Mouse (Mus musculus): ENCODE data around the gene Nynrin. TPM values are rescaled to one million over a fixed set of nuclear protein-coding genes. Genes with fewer than 3 reads are reported as not detected.

The Nynrin gene
- polyA plus RNA-seq (2012; rRNA removed), result 2.0 and 2.1 TPM in 2 replicates

DNA sequence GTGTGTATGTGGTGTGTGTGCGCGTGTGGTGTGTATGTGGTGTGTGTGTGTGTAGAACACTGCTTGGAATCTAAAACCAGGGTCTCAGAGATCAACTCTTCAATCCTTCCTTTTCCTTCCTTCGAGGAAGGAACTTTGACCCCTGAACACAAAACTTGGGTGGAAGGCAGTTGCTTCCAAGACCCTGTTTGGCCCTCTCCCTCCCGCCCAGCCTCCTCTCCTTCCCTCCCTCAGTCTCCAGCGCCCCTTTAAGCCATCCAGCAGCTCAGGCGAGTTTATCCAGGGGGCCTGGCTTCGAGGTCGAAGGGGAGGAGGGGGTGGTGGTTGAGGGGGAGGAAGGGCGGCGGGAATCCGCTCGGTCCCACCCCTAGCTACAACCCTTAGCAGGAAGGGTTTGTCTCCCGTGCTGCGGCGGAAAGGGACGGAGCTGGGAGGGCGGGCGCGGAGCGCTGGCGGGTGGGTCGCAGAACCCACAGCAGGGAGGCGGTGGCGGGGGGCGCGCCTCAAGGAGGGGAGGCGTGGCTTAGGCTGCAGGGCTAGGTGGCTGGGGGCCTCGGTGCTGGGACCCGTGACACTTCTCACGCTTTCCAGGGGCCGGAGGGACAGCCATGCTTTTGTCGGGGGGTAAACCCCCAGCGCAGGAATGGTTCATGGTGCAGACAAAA is at the start of gene Nynrin:
TSS of gene Nynrin (plus strand) at position 390 of the 665 bp plus-strand sequence.
- H3K27me3 ChIP-seq (ENCODE audit: control insufficient read depth, insufficient read depth, low read length), result no peaks in the 10 kb centered on the region
- 8% methylated on average over 33 of the region's 33 CpGs for WGBS
- no peaks in the 10 kb centered on the region for H3K36me3 ChIP-seq (ENCODE audit: control insufficient read depth, insufficient read depth, low read length)
- TF ChIP-seq CTCF (IDR thresholded peaks at IDR 0.05; ENCODE audit: borderline replicate concordance, control insufficient read depth, extremely low read depth, insufficient read depth, low read length, poor library complexity), result no peak
- no peak for TF ChIP-seq POLR2A (IDR thresholded peaks at IDR 0.05; ENCODE audit: control insufficient read depth, extremely low read depth, insufficient read depth, low read length, poor library complexity)
- H3K27ac ChIP-seq (ENCODE audit: control insufficient read depth, insufficient read depth, low read length), result peak within 1 kb of the TSS; percentile 7; the same call in 1 of the 2 replicates
- peaks cover 17% of the 10 kb centered on the region for H3K4me1 ChIP-seq (replicated peaks; ENCODE audit: control insufficient read depth, insufficient read depth, low read length)
- peak; percentile 78 for DNase-seq
- peak within 1 kb of the TSS; percentile 59 for H3K4me3 ChIP-seq (ENCODE audit: control insufficient read depth, insufficient read depth, low read length)

DNA sequence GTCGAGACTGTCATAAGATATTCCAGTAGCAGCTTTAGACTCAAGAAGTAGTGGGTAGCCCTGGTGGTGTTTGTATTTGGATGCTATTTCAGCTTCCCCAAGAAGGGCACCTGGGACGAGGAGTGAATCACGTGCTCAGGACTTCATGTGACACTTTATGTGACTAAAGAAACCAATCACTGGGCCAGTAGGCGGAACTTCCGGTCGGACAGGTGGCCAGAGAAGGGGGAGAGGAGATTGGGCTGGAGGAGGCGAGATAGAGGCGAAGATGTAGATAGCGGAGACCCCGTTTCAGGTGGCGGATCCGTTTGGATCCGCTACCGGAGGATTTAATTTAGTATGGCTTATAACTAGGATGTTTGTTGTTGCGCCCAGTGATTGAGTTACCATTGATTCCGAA is 38.9 kb upstream of the Nynrin start:
- peak; percentile 29 for DNase-seq
- H3K27ac ChIP-seq (ENCODE audit: control insufficient read depth, insufficient read depth, low read length), result no peak overlapping the region
- WGBS, result 24% methylated on average over 16 of the region's 16 CpGs
- no peaks in the 10 kb centered on the region for H3K4me1 ChIP-seq (replicated peaks; ENCODE audit: control insufficient read depth, insufficient read depth, low read length)
- no peak overlapping the region for H3K4me3 ChIP-seq (ENCODE audit: control insufficient read depth, insufficient read depth, low read length)
- H3K36me3 ChIP-seq (ENCODE audit: control insufficient read depth, insufficient read depth, low read length), result no peaks in the 10 kb centered on the region
- no peaks in the 10 kb centered on the region; the same call in 1 of the 2 replicates for H3K27me3 ChIP-seq (ENCODE audit: control insufficient read depth, insufficient read depth, low read length)
- TF ChIP-seq CTCF (IDR thresholded peaks at IDR 0.05; ENCODE audit: borderline replicate concordance, control insufficient read depth, extremely low read depth, insufficient read depth, low read length, poor library complexity) (no peak), POLR2A (IDR thresholded peaks at IDR 0.05; ENCODE audit: control insufficient read depth, extremely low read depth, insufficient read depth, low read length, poor library complexity) (no peak)

DNA sequence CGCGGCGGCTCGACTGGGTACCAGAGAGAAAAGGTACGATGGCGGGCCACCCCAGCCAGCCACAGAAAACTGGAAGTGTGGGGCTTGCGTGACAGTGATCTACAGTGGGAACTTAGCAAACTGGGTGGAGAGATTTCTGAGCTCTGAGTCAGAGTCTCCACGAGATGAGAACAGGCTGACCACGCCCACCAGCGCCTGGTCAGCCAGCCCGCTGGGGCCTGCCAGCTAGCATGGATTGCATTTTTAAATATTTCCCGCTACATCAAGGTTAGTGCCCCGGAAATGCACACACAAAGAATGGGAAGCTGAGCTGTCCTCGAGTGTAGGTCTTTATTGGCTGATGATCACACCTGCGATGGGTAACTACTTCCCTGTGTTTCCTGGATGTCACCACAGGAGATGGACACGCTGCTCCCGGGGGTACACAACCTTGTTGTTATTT is 38.5 kb upstream of the Nynrin start:
- no peaks in the 10 kb centered on the region; the same call in 1 of the 2 replicates for H3K27me3 ChIP-seq (ENCODE audit: control insufficient read depth, insufficient read depth, low read length)
- DNase-seq, result no peak

DNA sequence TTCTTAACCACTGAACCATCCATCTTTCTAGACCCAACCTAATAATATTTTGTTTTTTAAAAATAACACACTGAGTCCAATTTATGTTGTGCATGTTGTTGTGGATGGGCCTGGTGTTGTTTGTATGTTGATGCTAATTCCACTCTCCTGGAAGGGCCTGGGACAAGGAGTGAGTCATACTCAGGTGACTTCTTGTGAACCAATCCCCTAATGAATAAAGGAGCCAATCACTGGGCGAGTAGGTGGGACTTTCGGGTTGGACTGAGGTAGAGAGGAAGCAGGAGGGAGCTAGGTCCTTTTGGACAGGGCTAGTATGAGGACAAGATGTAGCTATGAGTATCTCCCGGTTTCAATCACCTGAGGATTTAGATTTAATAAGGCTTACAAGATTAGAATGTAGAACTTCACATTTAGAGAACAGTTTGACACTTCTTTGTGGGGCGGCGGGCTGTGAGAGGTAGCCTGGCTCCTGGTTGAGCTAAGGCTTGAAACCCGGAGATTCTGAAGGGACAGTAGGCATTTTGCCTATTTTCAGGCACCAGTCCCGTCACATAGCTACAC is 33.9 kb upstream of the Nynrin start:
- no peak overlapping the region for H3K27ac ChIP-seq (ENCODE audit: control insufficient read depth, insufficient read depth, low read length)
- 90% methylated on average over 7 of the region's 7 CpGs for WGBS
- DNase-seq, result no peak

More for the DNA sequence above, 38.5 kb upstream of the Nynrin start:
- H3K4me3 ChIP-seq (ENCODE audit: control insufficient read depth, insufficient read depth, low read length), result no peak overlapping the region
- no peaks in the 10 kb centered on the region for H3K4me1 ChIP-seq (replicated peaks; ENCODE audit: control insufficient read depth, insufficient read depth, low read length)
- no peak overlapping the region for H3K27ac ChIP-seq (ENCODE audit: control insufficient read depth, insufficient read depth, low read length)
- no peak for TF ChIP-seq CTCF (IDR thresholded peaks at IDR 0.05; ENCODE audit: borderline replicate concordance, control insufficient read depth, extremely low read depth, insufficient read depth, low read length, poor library complexity)
- no peak for TF ChIP-seq POLR2A (IDR thresholded peaks at IDR 0.05; ENCODE audit: control insufficient read depth, extremely low read depth, insufficient read depth, low read length, poor library complexity)
- 33% methylated on average over 17 of the region's 17 CpGs for WGBS
- no peaks in the 10 kb centered on the region for H3K36me3 ChIP-seq (ENCODE audit: control insufficient read depth, insufficient read depth, low read length)

DNA sequence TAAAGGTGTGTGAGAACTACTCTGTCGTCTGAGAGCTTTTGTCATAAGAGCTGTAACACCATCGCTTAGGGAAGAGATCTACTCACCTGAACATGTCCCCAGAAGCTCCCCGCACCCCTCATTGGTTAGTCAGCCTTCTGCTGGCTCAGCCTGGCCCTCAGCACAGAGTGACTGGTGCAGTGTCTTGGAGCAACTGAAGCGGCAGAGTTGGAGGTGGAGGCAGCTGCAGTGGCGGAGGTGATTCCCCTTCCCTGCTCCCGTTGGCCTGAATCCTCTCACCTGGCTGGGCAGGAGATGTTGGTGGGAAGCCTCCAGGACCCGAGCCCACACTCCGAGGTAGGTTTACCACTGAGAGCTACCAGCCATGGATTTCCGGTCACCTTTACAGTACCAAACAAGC is 33.2 kb upstream of the Nynrin start:
- no peak for DNase-seq
- no peaks in the 10 kb centered on the region for H3K4me1 ChIP-seq (replicated peaks; ENCODE audit: control insufficient read depth, insufficient read depth, low read length)
- H3K27ac ChIP-seq (ENCODE audit: control insufficient read depth, insufficient read depth, low read length), result no peak overlapping the region
- H3K27me3 ChIP-seq (ENCODE audit: control insufficient read depth, insufficient read depth, low read length), result peaks cover 22% of the 10 kb centered on the region
- H3K4me3 ChIP-seq (ENCODE audit: control insufficient read depth, insufficient read depth, low read length), result no peak overlapping the region
- WGBS, result 95% methylated on average over 9 of the region's 9 CpGs
- TF ChIP-seq CTCF (IDR thresholded peaks at IDR 0.05; ENCODE audit: borderline replicate concordance, control insufficient read depth, extremely low read depth, insufficient read depth, low read length, poor library complexity), result no peak
- TF ChIP-seq POLR2A (IDR thresholded peaks at IDR 0.05; ENCODE audit: control insufficient read depth, extremely low read depth, insufficient read depth, low read length, poor library complexity), result no peak
- H3K36me3 ChIP-seq (ENCODE audit: control insufficient read depth, insufficient read depth, low read length), result no peaks in the 10 kb centered on the region

More for the DNA sequence above, 33.9 kb upstream of the Nynrin start:
- Histone ChIP-seq H3K4me3 (ENCODE audit: control insufficient read depth, insufficient read depth, low read length) (no peak overlapping the region), H3K27me3 (ENCODE audit: control insufficient read depth, insufficient read depth, low read length) (peaks cover 17% of the 10 kb centered on the region), H3K36me3 (ENCODE audit: control insufficient read depth, insufficient read depth, low read length) (no peaks in the 10 kb centered on the region), H3K4me1 (replicated peaks; ENCODE audit: control insufficient read depth, insufficient read depth, low read length) (no peaks in the 10 kb centered on the region)
- TF ChIP-seq POLR2A (IDR thresholded peaks at IDR 0.05; ENCODE audit: control insufficient read depth, extremely low read depth, insufficient read depth, low read length, poor library complexity), result no peak
- no peak for TF ChIP-seq CTCF (IDR thresholded peaks at IDR 0.05; ENCODE audit: borderline replicate concordance, control insufficient read depth, extremely low read depth, insufficient read depth, low read length, poor library complexity)

DNA sequence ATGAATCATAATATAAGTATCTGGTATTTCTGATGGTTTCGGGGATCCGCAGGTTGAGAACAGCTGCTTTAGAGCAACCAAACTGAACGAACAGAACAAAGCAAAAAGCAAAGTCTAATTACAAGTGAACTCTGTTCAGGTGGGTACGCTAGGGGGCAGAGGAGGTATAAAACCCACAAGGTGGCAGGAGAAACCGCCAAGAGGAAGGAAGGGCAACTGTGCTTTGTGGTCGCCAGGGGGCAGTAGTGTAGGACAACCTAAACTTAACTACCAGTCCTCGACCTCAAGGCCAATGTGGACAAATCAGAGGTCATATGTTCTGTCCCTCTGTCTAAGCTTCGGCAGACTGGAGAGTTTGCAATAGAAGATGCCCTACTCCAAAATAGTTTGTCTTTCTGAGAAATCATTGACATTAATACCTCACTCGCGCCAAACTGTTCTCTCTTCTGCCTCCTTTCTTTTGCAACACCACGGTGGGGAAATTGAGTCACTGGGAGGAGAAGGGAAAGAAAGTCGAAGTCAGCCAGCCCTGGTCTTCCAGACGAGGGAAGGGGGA is 31.3 kb upstream of the Nynrin start:
- Histone ChIP-seq H3K27ac (ENCODE audit: control insufficient read depth, insufficient read depth, low read length) (no peak overlapping the region), H3K36me3 (ENCODE audit: control insufficient read depth, insufficient read depth, low read length) (no peaks in the 10 kb centered on the region), H3K27me3 (ENCODE audit: control insufficient read depth, insufficient read depth, low read length) (peaks cover 27% of the 10 kb centered on the region), H3K4me3 (ENCODE audit: control insufficient read depth, insufficient read depth, low read length) (no peak overlapping the region), H3K4me1 (replicated peaks; ENCODE audit: control insufficient read depth, insufficient read depth, low read length) (no peaks in the 10 kb centered on the region)
- TF ChIP-seq CTCF (IDR thresholded peaks at IDR 0.05; ENCODE audit: borderline replicate concordance, control insufficient read depth, extremely low read depth, insufficient read depth, low read length, poor library complexity) (peak; percentile 64; the same call in 1 of the 2 replicates), POLR2A (IDR thresholded peaks at IDR 0.05; ENCODE audit: control insufficient read depth, extremely low read depth, insufficient read depth, low read length, poor library complexity) (no peak)
- 4% methylated on average over 13 of the region's 13 CpGs for WGBS
- DNase-seq, result peak; percentile 73
